Mouse (Mus musculus) splenic B cell, adult 2 months (primary cell): ENCODE results near the gene Actr5.
A peak's percentile ranks its signal among the peaks of the same experiment; 100 is the strongest.

Source experiments
- DNase-seq: peaks from one replicate; pipeline ENCODE4 v3.0.0-alpha.2; 2011; ENCODE audit warnings: low read depth, low spot score
- H3K27me3 ChIP-seq: 2 replicates; pipeline ENCODE4 v1.6.1; 2012; ENCODE audit warnings: mild to moderate bottlenecking, low read length, moderate library complexity, mixed read lengths; ENCODE audit not compliant: control insufficient read depth, poor library complexity, insufficient read depth, severe bottlenecking
- H3K36me3 ChIP-seq: 2 replicates; pipeline ENCODE4 v1.6.1; 2012; ENCODE audit warnings: mild to moderate bottlenecking, low read length, moderate library complexity, mixed read lengths; ENCODE audit not compliant: control insufficient read depth, poor library complexity, insufficient read depth, severe bottlenecking

The Actr5 gene

DNA sequence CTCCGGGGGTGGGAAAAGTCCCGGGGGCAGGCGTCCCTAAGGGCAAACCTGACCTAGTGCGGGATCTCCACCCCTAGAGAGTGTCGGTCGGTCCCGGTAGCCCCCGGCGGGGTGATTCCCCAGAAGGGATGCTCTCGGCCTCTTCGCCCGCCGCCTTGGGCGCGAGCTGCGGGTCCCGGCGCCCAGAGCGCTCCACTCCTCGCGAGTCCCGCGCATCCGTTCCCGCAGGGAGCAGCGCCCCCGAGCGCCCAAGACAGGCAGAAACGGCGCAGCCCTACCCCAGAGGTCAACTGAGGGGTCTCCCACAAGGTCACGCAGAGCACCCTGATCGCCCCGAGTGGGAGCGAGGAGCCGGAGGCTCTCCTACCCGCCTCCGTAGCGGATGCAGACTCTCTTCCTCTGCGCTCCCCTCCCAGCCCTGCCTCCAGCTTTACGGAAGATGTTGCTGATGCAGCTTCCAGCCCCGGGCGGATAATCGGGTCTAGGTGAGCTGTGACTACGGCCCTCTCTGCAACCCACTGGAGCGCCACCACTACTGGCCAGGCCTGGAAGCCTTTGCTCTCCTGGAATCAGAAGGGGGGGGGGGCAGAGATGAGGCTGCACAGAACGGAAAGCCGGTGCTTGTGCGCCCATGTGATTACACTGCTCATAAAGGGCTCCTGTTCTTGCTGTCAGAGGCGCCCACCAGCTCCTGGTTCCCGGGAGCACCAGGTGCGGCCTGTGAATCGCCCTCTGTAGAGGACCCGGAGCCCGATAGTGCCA lies 43.2 kb downstream of the Actr5 start:
- DNase-seq: peak; percentile 63
- no peaks in the 10 kb centered on the region for H3K27me3 ChIP-seq
- no peaks in the 10 kb centered on the region for H3K36me3 ChIP-seq

GRCm38 (mm10) chr2:158668433-158669010 lies 43.8 kb downstream of the Actr5 start:
- DNase-seq: peak; percentile 61

DNA sequence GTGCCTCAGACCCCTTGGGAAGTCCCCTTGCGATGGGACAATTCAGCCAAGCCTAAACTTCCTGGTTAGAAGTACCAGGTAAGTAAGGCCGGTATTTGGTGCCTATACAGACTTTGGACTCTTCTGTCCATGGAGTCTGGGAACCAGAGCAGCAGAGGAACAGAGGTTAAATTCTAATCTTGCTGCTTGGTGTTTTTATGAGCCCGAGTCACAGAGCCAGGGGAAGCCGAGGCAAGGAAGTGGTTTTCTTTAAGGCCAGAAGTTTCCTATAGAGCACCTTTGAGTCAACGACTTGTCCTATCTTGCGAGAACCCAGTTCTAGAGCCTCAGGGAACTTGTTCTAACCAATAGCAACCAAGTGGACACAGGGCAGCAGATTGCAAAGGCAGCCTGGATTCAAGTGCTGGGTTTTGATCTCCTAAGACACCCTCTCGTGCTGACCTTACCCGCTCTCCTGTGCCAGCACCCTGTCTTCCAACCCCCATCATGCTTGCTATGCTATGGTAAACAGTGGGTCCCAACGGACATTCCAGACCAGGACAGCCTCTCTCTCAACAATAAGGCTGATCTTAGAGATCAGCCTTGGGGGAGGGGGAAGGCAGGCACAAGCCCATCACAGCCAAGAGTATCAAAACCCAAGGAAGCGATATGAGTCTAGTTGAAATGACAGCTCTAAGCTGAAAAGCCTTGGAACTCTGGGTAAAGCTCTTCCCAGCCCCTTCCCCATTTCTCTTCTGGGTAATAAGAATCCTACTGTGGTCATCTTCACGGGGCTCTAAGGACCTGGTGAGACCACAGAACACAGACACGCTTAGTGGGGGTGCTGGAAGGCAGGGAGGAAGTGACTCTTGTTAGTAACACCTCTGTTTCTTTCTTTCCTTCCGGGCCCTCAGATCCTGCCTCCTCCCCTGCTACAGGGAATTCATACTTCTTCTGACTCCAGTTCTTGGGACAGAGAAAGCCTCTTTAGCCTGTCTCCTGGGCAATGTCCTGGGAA lies 44.8 kb downstream of the Actr5 start:
- Histone ChIP-seq H3K27me3 (no peaks in the 10 kb centered on the region), H3K36me3 (no peaks in the 10 kb centered on the region)
- peak; percentile 59 for DNase-seq

More at GRCm38 (mm10) chr2:158668433-158669010, 43.8 kb downstream of the Actr5 start:
- Histone ChIP-seq H3K36me3 (no peaks in the 10 kb centered on the region), H3K27me3 (no peaks in the 10 kb centered on the region)

DNA sequence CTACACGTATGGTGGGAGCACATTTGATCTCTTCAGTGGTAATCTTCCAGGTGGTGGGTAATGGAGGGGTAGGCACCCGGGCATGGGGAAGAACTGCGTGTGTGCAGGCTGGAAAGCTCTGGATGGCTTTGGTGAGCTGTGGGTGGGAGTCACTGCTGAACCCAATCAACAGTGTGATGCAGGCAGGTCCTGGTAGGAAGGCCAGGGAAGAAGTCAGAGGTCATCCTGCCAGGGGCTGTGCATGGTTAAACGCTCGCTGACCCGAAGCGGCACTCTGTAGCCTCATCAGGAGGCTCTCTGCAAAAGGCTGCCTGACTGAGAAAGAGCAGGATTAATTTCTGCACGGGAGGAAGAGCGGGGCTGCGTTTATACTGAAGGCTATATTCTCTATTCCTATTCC lies 45.9 kb downstream of the Actr5 start:
- Histone ChIP-seq H3K36me3 (no peaks in the 10 kb centered on the region), H3K27me3 (no peaks in the 10 kb centered on the region)
- peak; percentile 18 for DNase-seq

GRCm38 (mm10) chr2:158672829-158673228 lies 48.1 kb downstream of the Actr5 start:
- Histone ChIP-seq H3K36me3 (no peaks in the 10 kb centered on the region), H3K27me3 (no peaks in the 10 kb centered on the region)
- DNase-seq: peak; percentile 48

DNA sequence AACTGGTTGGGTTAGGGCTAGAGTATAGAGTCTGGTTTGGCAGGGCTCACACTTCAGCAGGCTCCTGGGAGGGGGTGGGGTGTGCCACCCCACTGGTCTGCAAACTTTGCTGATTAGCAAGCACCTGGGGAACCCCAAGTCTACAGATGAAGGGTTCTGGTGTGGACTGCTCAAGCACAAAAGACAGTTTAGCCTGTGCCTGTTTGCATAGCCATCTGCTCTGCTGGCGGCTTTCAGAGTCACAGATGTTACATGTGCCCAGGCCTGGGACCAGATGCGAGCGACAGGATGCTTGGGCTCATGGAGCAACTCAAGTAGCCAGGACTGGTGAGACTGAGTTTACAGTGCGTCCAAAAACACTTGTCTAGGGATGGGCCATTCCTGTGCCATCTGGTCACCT lies 48.8 kb downstream of the Actr5 start:
- Histone ChIP-seq H3K27me3 (no peaks in the 10 kb centered on the region), H3K36me3 (no peaks in the 10 kb centered on the region)
- DNase-seq: peak; percentile 85

DNA sequence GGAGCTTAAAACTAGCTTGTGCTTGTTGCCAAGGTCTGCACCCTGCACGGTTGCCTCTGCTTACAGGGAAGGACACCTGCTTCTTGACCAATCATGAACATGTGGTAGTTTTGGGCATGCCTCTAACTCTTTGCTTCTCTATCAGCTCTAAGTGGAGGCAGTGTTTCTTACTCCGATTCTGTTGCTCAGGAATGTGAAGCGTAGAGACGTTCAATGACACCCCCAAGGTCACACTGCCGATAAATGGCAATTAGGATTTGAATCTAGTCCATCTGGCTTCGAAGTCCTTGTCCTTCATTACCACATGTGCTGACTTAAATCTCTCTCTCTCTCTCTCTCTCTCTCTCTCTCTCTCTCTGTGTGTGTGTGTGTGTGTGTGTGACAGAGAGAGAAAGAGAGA lies 49.4 kb downstream of the Actr5 start:
- H3K27me3 ChIP-seq: no peaks in the 10 kb centered on the region
- DNase-seq: peak; percentile 29
- no peaks in the 10 kb centered on the region for H3K36me3 ChIP-seq

DNA sequence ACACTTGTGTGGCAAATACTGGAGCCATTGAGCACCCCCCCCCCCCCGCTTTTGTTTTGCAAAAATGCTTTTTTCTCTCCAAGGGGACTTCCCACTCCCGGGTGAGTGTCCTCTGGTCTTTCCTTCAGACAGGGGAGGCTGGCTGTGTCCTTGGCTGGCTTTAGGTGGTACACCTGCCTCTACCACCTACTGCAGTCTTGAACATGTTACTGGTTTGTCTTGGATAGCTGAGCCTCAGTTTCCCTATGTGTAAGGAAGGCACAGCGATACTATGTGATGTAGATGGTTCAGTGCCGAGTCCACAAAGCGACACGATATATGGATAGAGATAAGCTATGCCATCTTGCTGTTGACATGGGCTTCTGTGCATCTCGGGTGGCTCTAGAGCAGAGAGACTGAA lies 50.1 kb downstream of the Actr5 start:
- Histone ChIP-seq H3K27me3 (no peaks in the 10 kb centered on the region), H3K36me3 (no peaks in the 10 kb centered on the region)
- no peak for DNase-seq

DNA sequence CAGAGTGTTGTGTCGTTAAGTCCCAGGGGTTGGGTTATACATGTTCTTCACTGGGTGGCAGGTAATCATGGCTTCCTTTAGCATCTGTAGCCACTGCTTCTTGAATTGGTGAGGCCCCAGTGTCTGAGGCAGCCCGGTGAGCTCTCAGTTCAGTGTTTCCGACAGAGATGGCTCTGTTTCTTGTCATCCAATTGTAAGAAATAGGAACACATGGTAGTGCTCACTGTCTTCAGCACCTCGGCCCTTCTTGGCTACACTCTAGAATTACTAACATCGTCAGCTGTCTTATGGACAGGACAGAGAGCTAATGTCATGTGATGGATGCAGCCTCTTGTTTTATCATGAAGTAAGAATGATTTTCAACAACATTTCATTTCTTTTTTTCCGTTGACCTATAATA lies 50.5 kb downstream of the Actr5 start:
- no peaks in the 10 kb centered on the region for H3K27me3 ChIP-seq

DNA sequence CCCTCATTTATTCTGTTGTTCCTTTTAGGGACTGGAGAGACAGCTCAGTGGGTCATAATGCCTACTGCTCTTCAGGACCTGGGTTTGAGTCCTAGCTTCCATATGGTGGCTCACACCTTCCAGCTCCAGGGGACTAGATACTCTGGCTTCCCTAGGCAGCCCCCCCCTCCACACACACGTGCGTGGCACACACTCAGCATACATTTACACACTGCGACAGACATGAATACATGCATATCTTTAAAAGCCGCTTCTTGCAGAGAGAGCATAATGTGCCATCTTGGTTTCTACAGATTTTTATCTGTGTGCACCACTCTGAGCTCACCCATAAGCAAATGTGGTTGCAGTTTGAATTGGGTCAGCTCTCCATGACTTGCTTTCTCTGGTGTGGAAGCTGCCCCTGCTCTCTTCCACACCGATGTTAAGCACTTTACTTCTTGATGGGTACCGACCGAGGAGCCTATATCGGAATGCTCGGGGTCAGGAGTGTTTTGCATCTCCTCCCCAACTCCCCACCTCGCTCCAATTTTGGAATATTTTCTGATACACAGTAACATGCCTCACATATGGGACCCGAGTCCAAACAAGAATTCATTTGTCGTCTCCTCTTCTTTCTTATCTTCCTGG lies 51.3 kb downstream of the Actr5 start:
- DNase-seq: peak; percentile 9
- H3K27me3 ChIP-seq: no peaks in the 10 kb centered on the region

More for the DNA sequence above, 50.5 kb downstream of the Actr5 start:
- no peaks in the 10 kb centered on the region for H3K36me3 ChIP-seq
- peak; percentile 26 for DNase-seq

GRCm38 (mm10) chr2:158677946-158678345 lies 53.3 kb downstream of the Actr5 start:
- DNase-seq: peak; percentile 77
- Histone ChIP-seq H3K36me3 (no peaks in the 10 kb centered on the region), H3K27me3 (no peaks in the 10 kb centered on the region)

More for the DNA sequence above, 51.3 kb downstream of the Actr5 start:
- H3K36me3 ChIP-seq: no peaks in the 10 kb centered on the region

GRCm38 (mm10) chr2:158679091-158679490 lies 54.4 kb downstream of the Actr5 start:
- no peaks in the 10 kb centered on the region for H3K36me3 ChIP-seq
- DNase-seq: no peak

DNA sequence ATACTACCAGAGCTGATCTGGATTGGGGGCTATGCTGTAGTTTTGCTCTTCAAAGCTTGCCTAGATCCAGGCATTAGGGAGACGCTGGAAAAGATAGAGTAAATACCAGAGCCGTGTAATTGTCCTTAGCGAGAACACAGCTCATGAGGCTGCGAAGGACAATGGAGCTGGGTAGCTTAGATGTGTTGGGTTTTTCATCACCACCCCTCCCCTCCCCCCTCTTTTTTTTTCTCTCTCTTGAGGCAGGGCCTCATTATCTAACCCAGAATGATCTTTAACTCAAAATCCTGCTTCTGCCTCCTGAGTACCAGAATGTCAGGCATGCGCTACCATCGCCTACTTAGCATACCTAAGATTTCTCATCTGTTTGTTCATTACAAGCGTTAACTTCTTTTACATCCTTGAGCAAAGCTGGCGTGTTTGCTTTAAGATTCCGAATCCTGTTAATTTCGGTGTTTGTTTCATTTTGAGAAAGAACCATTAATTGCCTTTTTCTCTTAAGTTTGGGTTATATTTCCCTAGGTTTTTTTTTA lies 55.7 kb downstream of the Actr5 start:
- H3K27me3 ChIP-seq: no peaks in the 10 kb centered on the region
- DNase-seq: no peak
- no peaks in the 10 kb centered on the region for H3K36me3 ChIP-seq

More at GRCm38 (mm10) chr2:158679091-158679490, 54.4 kb downstream of the Actr5 start:
- H3K27me3 ChIP-seq: no peaks in the 10 kb centered on the region

DNA sequence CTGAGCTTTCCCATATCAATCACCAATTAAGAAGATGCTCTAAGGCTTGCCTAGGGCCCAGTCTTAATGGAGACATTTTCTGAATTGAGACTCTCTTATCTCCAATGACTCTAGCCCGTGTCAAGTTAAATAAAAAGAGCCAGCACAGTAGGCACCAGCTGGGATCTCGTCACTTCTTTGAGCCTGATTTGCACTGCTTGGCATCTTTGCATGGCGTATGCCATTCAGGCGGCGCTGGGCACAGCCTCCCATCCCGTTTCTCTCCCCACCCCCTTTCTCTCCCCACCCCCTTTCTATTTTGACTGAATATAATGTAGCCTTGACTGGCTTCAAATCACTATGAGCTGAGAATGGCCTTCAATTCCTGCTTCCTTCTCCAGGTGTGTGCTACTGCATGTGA lies 57.0 kb downstream of the Actr5 start:
- H3K27me3 ChIP-seq: no peaks in the 10 kb centered on the region
- no peak for DNase-seq
- H3K36me3 ChIP-seq: 0 out of 2 replicates have a peak, but pooled peaks cover 1% of the 10 kb centered on the region
